Mouse (Mus musculus) splenic B cell, adult 2 months (primary cell): ENCODE results near the gene Bank1.

Source experiments
- DNase-seq: peaks from one replicate; pipeline ENCODE4 v3.0.0-alpha.2; 2011; ENCODE audit warnings: low read depth, low spot score
- H3K27me3 ChIP-seq: 2 replicates; pipeline ENCODE4 v1.6.1; 2012; ENCODE audit warnings: mild to moderate bottlenecking, low read length, moderate library complexity, mixed read lengths; ENCODE audit not compliant: control insufficient read depth, poor library complexity, insufficient read depth, severe bottlenecking
- H3K36me3 ChIP-seq: 2 replicates; pipeline ENCODE4 v1.6.1; 2012; ENCODE audit warnings: mild to moderate bottlenecking, low read length, moderate library complexity, mixed read lengths; ENCODE audit not compliant: control insufficient read depth, poor library complexity, insufficient read depth, severe bottlenecking

Bank1 gene

DNA sequence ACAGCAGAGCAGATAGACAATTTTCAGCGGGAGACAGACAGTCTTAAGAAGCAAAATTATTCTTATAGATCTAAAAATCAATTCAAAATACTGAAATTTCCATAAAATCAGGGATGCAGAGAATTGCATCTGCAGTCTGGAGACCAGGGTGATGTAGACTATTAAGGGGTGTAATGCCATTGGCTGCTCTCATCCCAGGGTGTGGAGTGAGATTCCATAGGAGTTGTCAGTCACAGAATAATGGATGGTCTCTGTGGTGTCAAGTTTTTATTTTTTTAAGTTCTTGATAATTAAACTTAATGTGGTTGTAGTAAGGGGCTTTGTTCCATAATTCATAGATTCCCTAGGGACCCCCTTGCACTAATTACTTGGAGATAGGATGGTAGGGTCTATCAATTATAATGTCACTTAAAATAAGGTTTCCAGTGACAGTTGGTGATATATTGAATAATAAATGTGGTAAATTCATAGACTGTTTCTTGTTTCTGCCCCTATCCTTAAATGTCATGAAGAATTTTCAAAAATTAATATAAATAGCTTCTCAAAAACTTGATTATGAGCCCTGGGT, 136.1 kb downstream of the Bank1 start:
- Histone ChIP-seq H3K36me3 (no peaks in the 10 kb centered on the region; the same call in 1 of the 2 replicates), H3K27me3 (no peaks in the 10 kb centered on the region)
- DNase-seq, result no peak

GRCm38 (mm10) chr3:136186548-136187113, 139.2 kb downstream of the Bank1 start:
- Histone ChIP-seq H3K36me3 (peaks cover 4% of the 10 kb centered on the region), H3K27me3 (no peaks in the 10 kb centered on the region)
- DNase-seq, result no peak

DNA sequence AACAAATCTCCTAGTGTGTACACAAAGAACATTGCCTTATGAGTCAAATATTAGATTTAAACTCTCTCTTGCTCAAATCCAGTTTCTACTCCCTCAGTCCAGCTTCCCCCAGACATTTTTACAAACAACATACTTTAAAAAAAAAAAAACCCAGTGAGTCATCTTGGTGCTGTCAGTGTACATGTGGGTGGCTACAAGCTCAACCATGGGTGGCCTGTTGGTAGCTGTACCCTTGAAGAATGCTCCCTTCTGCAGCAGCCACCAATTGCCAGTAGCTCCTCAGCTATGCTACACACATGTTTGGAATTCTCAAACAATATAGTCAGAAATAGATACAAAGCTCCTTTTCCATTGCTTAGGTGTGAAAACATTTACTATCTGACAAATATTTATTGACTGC, 154.2 kb downstream of the Bank1 start:
- DNase-seq, result no peak
- Histone ChIP-seq H3K36me3 (peaks cover 11% of the 10 kb centered on the region), H3K27me3 (no peaks in the 10 kb centered on the region)

DNA sequence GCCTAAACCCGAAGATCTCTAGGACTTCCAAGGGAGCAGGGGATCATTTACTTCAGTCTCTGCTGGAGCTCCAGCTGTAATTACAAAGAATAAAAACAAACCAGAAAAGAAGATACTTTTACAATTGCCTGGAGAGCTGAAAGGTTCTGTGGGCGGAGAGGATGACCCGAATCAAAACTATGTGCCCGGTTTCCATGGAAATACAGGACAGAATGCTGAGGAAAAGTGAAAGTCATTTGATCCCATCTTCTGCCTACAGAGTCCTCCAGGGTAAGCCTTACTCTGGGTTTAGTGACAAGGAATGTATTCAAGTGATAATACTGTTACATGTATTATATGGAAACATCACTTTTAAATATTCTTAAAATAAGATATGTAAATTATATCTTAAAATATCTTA, 157.8 kb downstream of the Bank1 start:
- DNase-seq, result no peak
- no peaks in the 10 kb centered on the region for H3K27me3 ChIP-seq
- H3K36me3 ChIP-seq, result peaks cover 20% of the 10 kb centered on the region

DNA sequence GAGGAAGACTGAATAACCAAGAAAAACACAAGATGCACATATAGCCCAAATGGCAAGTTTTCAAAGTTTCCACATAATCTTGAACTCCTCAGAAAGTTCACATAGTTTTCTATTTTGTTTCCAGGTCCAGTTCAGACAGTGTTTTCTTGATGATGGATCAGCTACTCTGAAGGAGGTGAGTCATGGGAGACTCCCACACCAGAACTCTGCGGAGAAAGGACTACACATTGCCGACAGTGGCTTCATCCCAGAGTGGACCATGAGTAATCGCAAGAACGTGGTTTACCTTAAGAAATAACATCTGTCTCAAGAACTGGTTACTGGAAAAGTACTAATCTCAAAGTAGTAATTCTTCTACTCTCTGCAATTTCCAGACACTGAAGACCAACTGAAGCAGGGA, 159.2 kb downstream of the Bank1 start:
- DNase-seq, result no peak
- peaks cover 20% of the 10 kb centered on the region for H3K36me3 ChIP-seq
- no peaks in the 10 kb centered on the region for H3K27me3 ChIP-seq

DNA sequence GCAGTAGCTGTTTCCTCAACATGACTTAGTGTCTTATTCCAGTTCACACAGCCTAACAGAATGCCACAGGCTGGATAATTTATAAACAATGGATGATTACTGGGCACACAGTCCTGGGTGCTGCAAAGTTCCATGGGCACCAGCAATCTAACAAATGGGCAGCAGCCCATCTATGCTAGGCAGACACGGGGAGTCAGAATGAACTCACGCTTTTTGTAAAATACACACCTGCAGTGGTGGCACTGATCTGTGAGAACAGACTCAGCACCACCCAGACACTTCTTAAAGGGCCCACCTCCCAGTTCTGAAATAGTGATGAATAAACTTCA, 159.9 kb downstream of the Bank1 start:
- Histone ChIP-seq H3K27me3 (no peaks in the 10 kb centered on the region), H3K36me3 (peaks cover 18% of the 10 kb centered on the region)
- no peak for DNase-seq

- no peak for DNase-seq
- Histone ChIP-seq H3K36me3 (peaks cover 18% of the 10 kb centered on the region), H3K27me3 (no peaks in the 10 kb centered on the region)
These were observed 160.5 kb downstream of the Bank1 start for GRCm38 (mm10) chr3:136165167-136166032.

- Histone ChIP-seq H3K36me3 (peaks cover 15% of the 10 kb centered on the region), H3K27me3 (no peaks in the 10 kb centered on the region)
- DNase-seq, result no peak
These were observed 167.8 kb downstream of the Bank1 start for GRCm38 (mm10) chr3:136158059-136158458.

GRCm38 (mm10) chr3:136155555-136155954, 170.3 kb downstream of the Bank1 start:
- DNase-seq, result no peak
- H3K27me3 ChIP-seq, result no peaks in the 10 kb centered on the region
- H3K36me3 ChIP-seq, result peaks cover 16% of the 10 kb centered on the region

GRCm38 (mm10) chr3:136150886-136151285, 175.0 kb downstream of the Bank1 start:
- no peak for DNase-seq
- peaks cover 13% of the 10 kb centered on the region for H3K36me3 ChIP-seq
- no peaks in the 10 kb centered on the region for H3K27me3 ChIP-seq

DNA sequence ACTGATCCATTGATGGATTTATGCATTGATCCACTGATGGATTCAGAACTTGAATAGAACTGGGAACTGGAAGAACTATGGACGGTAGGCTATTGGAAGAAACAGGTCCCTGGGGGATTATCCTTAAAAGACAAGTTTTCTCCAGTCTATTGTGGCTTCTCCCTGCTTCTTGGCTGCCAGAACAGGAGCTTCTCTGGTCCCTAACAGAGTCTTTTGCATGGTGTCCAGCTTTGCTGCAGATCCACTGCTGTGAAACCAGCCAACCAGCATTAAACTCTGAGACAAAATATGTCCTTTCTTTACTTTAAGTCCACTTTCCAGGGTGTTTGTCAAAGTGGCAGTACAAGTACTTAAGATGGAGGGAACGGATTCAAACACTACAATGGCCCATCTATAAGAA, 178.7 kb downstream of the Bank1 start:
- no peaks in the 10 kb centered on the region for H3K27me3 ChIP-seq

GRCm38 (mm10) chr3:136132013-136132412, 193.9 kb downstream of the Bank1 start:
- Histone ChIP-seq H3K36me3 (peaks cover 5% of the 10 kb centered on the region), H3K27me3 (no peaks in the 10 kb centered on the region)
- DNase-seq, result no peak

More for the DNA sequence above, 178.7 kb downstream of the Bank1 start:
- 0 out of 2 replicates have a peak, but pooled peaks cover 2% of the 10 kb centered on the region for H3K36me3 ChIP-seq
- no peak for DNase-seq

GRCm38 (mm10) chr3:136115478-136116215, 210.2 kb downstream of the Bank1 start:
- DNase-seq, result no peak
- Histone ChIP-seq H3K27me3 (no peaks in the 10 kb centered on the region), H3K36me3 (peaks cover 3% of the 10 kb centered on the region; the same call in 1 of the 2 replicates)

DNA sequence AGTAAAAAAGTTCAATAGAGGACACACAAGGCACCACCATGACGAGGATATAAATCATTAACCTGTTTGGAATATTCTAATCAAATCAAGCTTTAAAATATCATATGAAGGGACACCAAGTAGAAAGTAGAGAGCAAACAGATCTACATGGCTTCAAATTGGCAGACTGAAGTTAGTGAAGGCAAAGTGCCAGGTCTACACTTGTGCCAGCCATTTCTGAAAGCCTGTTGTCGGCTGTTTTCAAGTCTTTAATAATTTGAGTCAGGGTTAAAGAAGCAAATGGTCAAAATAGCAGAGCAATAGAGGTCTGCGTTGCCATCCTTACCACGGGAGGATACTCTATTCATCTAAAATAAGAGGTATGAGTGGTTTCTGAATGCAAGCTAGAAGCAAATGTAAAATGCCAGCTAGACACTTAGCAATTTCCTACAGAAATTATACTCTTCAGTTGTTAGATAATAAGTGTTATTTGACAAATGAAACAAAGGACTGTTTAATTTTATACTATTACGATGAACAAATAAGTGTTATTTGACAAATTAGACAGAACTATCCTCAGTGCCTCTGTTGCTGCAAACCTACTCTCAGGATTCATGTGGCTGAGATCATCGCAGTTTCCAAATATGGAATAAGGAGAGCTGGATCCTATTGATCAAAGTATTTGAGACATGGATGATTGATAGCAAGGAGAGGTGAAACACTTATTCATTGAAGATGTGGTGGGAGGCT, 216.3 kb downstream of the Bank1 start:
- no peaks in the 10 kb centered on the region for H3K27me3 ChIP-seq
- H3K36me3 ChIP-seq, result peaks cover 11% of the 10 kb centered on the region
- DNase-seq, result no peak
